ENCODE assay signal across 8 mouse cellular contexts in genomic region chr11:87073866-87074440, GRCm38 (mm10). TPM values are rescaled to one million over a fixed set of nuclear protein-coding genes. Genes with fewer than 3 reads are reported as not detected.
DNase-seq lines count a peak whose midpoint lies in the region; ATAC-seq and TF ChIP-seq lines count a peak whose summit lies in the region.

Gene Gdpd1, minus strand, starts transcription at chr11:87074062.

- peaks cover 8% of the 10 kb centered on the region for H3K4me1 ChIP-seq in heart, embryonic 10.5 days
- peaks cover 14% of the 10 kb centered on the region for H3K4me1 ChIP-seq in kidney, embryonic 15.5 days

- peak; percentile 96 for ATAC-seq in erythroblast, adult 5-6 weeks (replicated peaks; ENCODE audit: low FRiP score, poor library complexity, severe bottlenecking)
- ATAC-seq in kidney, embryonic 15.5 days (replicated peaks; ENCODE audit: low FRiP score) = peak; percentile 94

- DNase-seq in B cell, adult 2 months = peak; percentile 76 to 80
- peak; percentile 97 for DNase-seq in brain, adult 2 months (ENCODE audit: low read depth, low spot score)
- peak; percentile 96 for DNase-seq in heart, embryonic 10.5 days (ENCODE audit: low spot score)
- DNase-seq in liver = peak; percentile 92
- peak; percentile 87 for DNase-seq in splenic B cell, adult 2 months (ENCODE audit: low read depth, low spot score)

- H3K9me3 ChIP-seq in heart, embryonic 10.5 days = no peaks in the 10 kb centered on the region
- H3K9me3 ChIP-seq in kidney, embryonic 15.5 days (replicated peaks) = no peaks in the 10 kb centered on the region

- H3ac ChIP-seq in myocyte (ENCODE audit: control insufficient read depth, insufficient read length) = peak within 1 kb of the TSS; percentile 27

- H3K79me2 ChIP-seq in myocyte (ENCODE audit: control insufficient read depth, insufficient read depth) = no peaks in the 10 kb centered on the region

- no peaks in the 10 kb centered on the region for H3K27me3 ChIP-seq in heart, embryonic 10.5 days (ENCODE audit: insufficient read depth, poor library complexity, severe bottlenecking)
- H3K27me3 ChIP-seq in kidney, embryonic 15.5 days = no peaks in the 10 kb centered on the region
- H3K27me3 ChIP-seq in myocyte (ENCODE audit: control insufficient read depth, insufficient read depth, insufficient read length) = no peaks in the 10 kb centered on the region
- H3K27me3 ChIP-seq in splenic B cell, adult 2 months (ENCODE audit: control insufficient read depth, insufficient read depth, low read length, poor library complexity, severe bottlenecking) = no peaks in the 10 kb centered on the region

- H3K4me2 ChIP-seq in kidney, embryonic 15.5 days = peak within 1 kb of the TSS; percentile 88
- peak within 1 kb of the TSS; percentile 91 for H3K4me2 ChIP-seq in myocyte (ENCODE audit: low read depth)

- H3K27ac ChIP-seq in heart, embryonic 10.5 days = peak within 1 kb of the TSS; percentile 91
- peak within 1 kb of the TSS; percentile 63 for H3K27ac ChIP-seq in kidney, embryonic 15.5 days

- peak within 1 kb of the TSS; percentile 74 for H3K4me3 ChIP-seq in heart, embryonic 10.5 days
- peak within 1 kb of the TSS; percentile 59 for H3K4me3 ChIP-seq in kidney, embryonic 15.5 days (replicated peaks)
- peak within 1 kb of the TSS; percentile 85 for H3K4me3 ChIP-seq in myocyte

- H3K9ac ChIP-seq in kidney, embryonic 15.5 days = peak within 1 kb of the TSS; percentile 62

- H3K36me3 ChIP-seq in heart, embryonic 10.5 days = peaks cover 25% of the 10 kb centered on the region
- peaks cover 31% of the 10 kb centered on the region for H3K36me3 ChIP-seq in kidney, embryonic 15.5 days
- H3K36me3 ChIP-seq in myocyte (ENCODE audit: control insufficient read depth, insufficient read depth) = peaks cover 14% of the 10 kb centered on the region
- peaks cover 4% of the 10 kb centered on the region; the same call in 1 of the 2 replicates for H3K36me3 ChIP-seq in splenic B cell, adult 2 months (ENCODE audit: control insufficient read depth, insufficient read depth, low read length, poor library complexity, severe bottlenecking)

- WGBS in heart, embryonic 10.5 days = 2% methylated on average over 43 of the region's 43 CpGs
- under 1% methylated on average over 43 of the region's 43 CpGs for WGBS in kidney, embryonic 15.5 days

- peak; percentile 95 for TF ChIP-seq POLR2A in myocyte (IDR thresholded peaks at IDR 0.05; ENCODE audit: insufficient read length, low read depth)

TF ChIP-seq in myocyte, 11 proteins besides CTCF, POLR2A, EP300 and RAD21:
- TF ChIP-seq USF1 (IDR thresholded peaks at IDR 0.05; ENCODE audit: low read depth) (no peak), MAX (IDR thresholded peaks at IDR 0.05; ENCODE audit: low read depth) (no peak), TCF3 (IDR thresholded peaks at IDR 0.05; ENCODE audit: insufficient read length, low read depth) (no peak), MYOG (IDR thresholded peaks at IDR 0.05; ENCODE audit: control insufficient read depth in 1 of 3, insufficient read depth in 1 of 3, insufficient read length in 2 of 3, low read depth in 2 of 3) (peak in 2 of 3 experiments; percentile 91 to 93), MYOD1 (IDR thresholded peaks at IDR 0.05; ENCODE audit: control insufficient read depth in 1 of 3, insufficient read length in 2 of 3, low read depth in 2 of 3) (peak in 2 of 3 experiments; percentile 74 to 85), SRF (IDR thresholded peaks at IDR 0.05; ENCODE audit: control insufficient read depth, insufficient read length, low read depth) (no peak), REST (IDR thresholded peaks at IDR 0.05; ENCODE audit: insufficient read depth, insufficient read length) (no peak), POLR2AphosphoS2 (IDR thresholded peaks at IDR 0.05; ENCODE audit: insufficient read length, low read depth) (peak; percentile 95), TCF12 (IDR thresholded peaks at IDR 0.05; ENCODE audit: insufficient read depth, poor library complexity, severe bottlenecking) (no peak), E2F4 (IDR thresholded peaks at IDR 0.05; ENCODE audit: insufficient read depth) (no peak), CEBPB (IDR thresholded peaks at IDR 0.05; ENCODE audit: insufficient read depth, poor library complexity, severe bottlenecking) (no peak)
TF ChIP-seq in myocyte: peak in this region for 3.

RNA-seq across cellular contexts. Expression of gene Gdpd1, which starts in this region (rescaled TPM):
- total RNA-seq in erythroblast, adult 5-6 weeks (2015; ENCODE audit: low replicate concordance) = 1.2 TPM in 1 of 2 replicates, not detected in the other
- 1.3 TPM in 1 of 2 replicates, not detected in the other for total RNA-seq in erythroblast, adult 5-6 weeks (2017; ENCODE audit: low replicate concordance)
- polyA plus RNA-seq in heart, embryonic 10.5 days (2016; fragmentation: Nextera tagmentation; extraction: Ambion mirVana) = 20.0 and 22.8 TPM in 2 replicates
- 24.2 and 25.6 TPM in 2 replicates for polyA plus RNA-seq in kidney, embryonic 15.5 days (2015; fragmentation: Nextera tagmentation; extraction: Ambion mirVana)
- polyA plus RNA-seq in myocyte (2012; fragmentation: generic; extraction: Trizol) = 9.9 TPM

Comparison
In these comparisons a context has a peak if more than half of its experiments do, and no peak if none do; other contexts are left out.
1. Peak in every context shown above with its lines: DNase-seq, ATAC-seq, H3K4me3 ChIP-seq and H3K27ac ChIP-seq.